Mouse (Mus musculus): ENCODE data around the gene Serpinb6b. TPM values are rescaled to one million over a fixed set of nuclear protein-coding genes. Genes with fewer than 3 reads are reported as not detected.

Gene Serpinb6b
- total RNA-seq, 1 experiment from 2014 or later, result 148 TPM

GRCm38 (mm10) chr13:33022371-33022770 lies 57.4 kb downstream of the Serpinb6b start:
- no peak for ATAC-seq (replicated peaks; ENCODE audit: insufficient number of reproducible peaks, low FRiP score, low TSS enrichment, poor library complexity, severe bottlenecking)

- ATAC-seq (replicated peaks; ENCODE audit: insufficient number of reproducible peaks, low FRiP score, low TSS enrichment, poor library complexity, severe bottlenecking), result no peak
These were observed 61.5 kb downstream of the Serpinb6b start for GRCm38 (mm10) chr13:33026427-33027057.

- ATAC-seq (replicated peaks; ENCODE audit: insufficient number of reproducible peaks, low FRiP score, low TSS enrichment, poor library complexity, severe bottlenecking), result no peak
These were observed 62.2 kb downstream of the Serpinb6b start, which contains the start of gene Serpinb9b for GRCm38 (mm10) chr13:33027244-33027643. Gene Serpinb9b (plus strand): TSS chr13:33027416.

- no peak for ATAC-seq (replicated peaks; ENCODE audit: insufficient number of reproducible peaks, low FRiP score, low TSS enrichment, poor library complexity, severe bottlenecking)
These were observed 63.1 kb downstream of the Serpinb6b start for GRCm38 (mm10) chr13:33028146-33028545.

GRCm38 (mm10) chr13:33028550-33028949 lies 63.5 kb downstream of the Serpinb6b start:
- ATAC-seq (replicated peaks; ENCODE audit: insufficient number of reproducible peaks, low FRiP score, low TSS enrichment, poor library complexity, severe bottlenecking), result no peak

Other genes starting within 250 kb of the Serpinb6b start
- gene Mylk4, start 181.3 kb upstream of the Serpinb6b start, total RNA-seq (2017), result not detected in 3 replicates
- 20.6 to 46.2 TPM (median 38.9 TPM) in 3 replicates for gene Wrnip1, start 163.2 kb upstream of the Serpinb6b start, total RNA-seq (2017)
- not detected in 3 replicates for gene D930007J09Rik, start 162.4 kb upstream of the Serpinb6b start, total RNA-seq (2017)
- 17.5 to 61.2 TPM (median 52.8 TPM) in 3 replicates for gene Serpinb1a, start 114.0 kb upstream of the Serpinb6b start, total RNA-seq (2017)
- 2.3 TPM in 1 of 3 replicates, not detected in the others for gene Serpinb1c, start 67.0 kb upstream of the Serpinb6b start, total RNA-seq (2017)
- gene Serpinb9, start 38.0 kb downstream of the Serpinb6b start, total RNA-seq (2017), result 145 to 315 TPM (median 203 TPM) in 3 replicates
- gene Serpinb9b, start 62.2 kb downstream of the Serpinb6b start, total RNA-seq (2017), result 34.6 to 61.0 TPM (median 35.2 TPM) in 3 replicates
- 0.19 to 2.9 TPM in 2 of 3 replicates, not detected in the other for gene Serpinb1b, start 113.4 kb downstream of the Serpinb6b start, total RNA-seq (2017)
- gene Serpinb9c, start 194.5 kb downstream of the Serpinb6b start, total RNA-seq (2017), result not detected in 3 replicates
- not detected in 3 replicates for gene Serpinb9d, start 227.8 kb downstream of the Serpinb6b start, total RNA-seq (2017)